Mouse (Mus musculus) ES-Bruce4 (cell line): ENCODE measurements around the gene Zscan5b. TPM values are rescaled to one million over a fixed set of nuclear protein-coding genes. Genes with fewer than 3 reads are reported as not detected.

Experiments used
- H3K27ac ChIP-seq: 2 replicates; pipeline ENCODE4 v1.5.1; 2012; ENCODE audit warnings: low read length, inconsistent platforms; ENCODE audit not compliant: insufficient read depth
- H3K27me3 ChIP-seq: 2 replicates; pipeline ENCODE4 v1.6.1; 2012; ENCODE audit warnings: mild to moderate bottlenecking, low read length, inconsistent platforms; ENCODE audit not compliant: control insufficient read depth, poor library complexity, insufficient read depth, severe bottlenecking
- H3K36me3 ChIP-seq: 2 replicates; pipeline ENCODE4 v1.6.1; 2012; ENCODE audit warnings: inconsistent platforms, mild to moderate bottlenecking, low read length, moderate library complexity; ENCODE audit not compliant: control insufficient read depth, poor library complexity, insufficient read depth, severe bottlenecking
- H3K4me1 ChIP-seq: one replicate; pipeline ENCODE4 v1.8.1; 2011; ENCODE audit warnings: low read length; ENCODE audit not compliant: control insufficient read depth, insufficient read depth
- H3K4me3 ChIP-seq: 2 replicates; pipeline ENCODE4 v1.5.1; 2011; ENCODE audit warnings: low read depth, mild to moderate bottlenecking, low read length
- H3K9ac ChIP-seq: 2 replicates; pipeline ENCODE4 v1.6.1; 2012; ENCODE audit warnings: low read depth, mild to moderate bottlenecking, inconsistent platforms; ENCODE audit not compliant: poor library complexity, severe bottlenecking
- H3K9me3 ChIP-seq: replicated peaks from 2 replicates; pipeline ENCODE4 v1.6.1; 2012; ENCODE audit warnings: mild to moderate bottlenecking, low read length, inconsistent platforms; ENCODE audit not compliant: control insufficient read depth, poor library complexity, insufficient read depth, severe bottlenecking
- CTCF ChIP-seq: IDR thresholded peaks from one replicate; pipeline ENCODE4 v1.8.1; 2011; ENCODE audit warnings: low read depth, low read length
- EP300 ChIP-seq: IDR thresholded peaks from 2 replicates; pipeline ENCODE4 v1.6.1; 2011; ENCODE audit warnings: low read depth, low read length; ENCODE audit not compliant: insufficient read depth
- POLR2A ChIP-seq: IDR thresholded peaks from one replicate; pipeline ENCODE4 v1.8.1; 2011; ENCODE audit warnings: low read length; ENCODE audit not compliant: insufficient read depth
- polyA plus RNA-seq: library from polyadenylated mRNA; stranded (reverse); fragments of >200 nt; gene quantifications from 2 replicates; pipeline ENCODE4 v1.2.4, GENCODE M21; 2011; ENCODE audit warnings: low read depth; ENCODE audit not compliant: missing spikeins, insufficient read depth, insufficient read length

Zscan5b gene
- polyA plus RNA-seq, 1 experiment: 0.40 TPM

DNA sequence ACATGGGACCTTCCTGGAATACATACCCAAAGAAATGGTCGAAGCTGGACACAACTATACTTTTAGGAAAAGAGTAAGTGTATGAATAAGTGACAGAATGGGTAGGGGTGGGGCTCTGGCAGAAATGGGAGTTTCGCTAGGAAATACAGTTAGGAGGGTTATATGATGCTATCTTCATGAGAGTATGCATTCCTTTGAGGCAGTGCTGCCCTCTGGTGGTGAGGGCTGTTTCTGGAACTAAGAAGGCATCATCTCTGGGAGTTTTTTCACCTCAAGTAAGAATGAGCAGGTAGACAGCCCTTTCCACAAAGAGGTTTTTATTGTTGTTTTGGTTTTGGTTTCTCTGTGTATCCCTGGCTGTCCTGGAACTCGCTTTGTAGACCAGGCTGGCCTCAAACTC, 30.7 kb upstream of the Zscan5b start:
- Histone ChIP-seq H3K9me3 (no peaks in the 10 kb centered on the region), H3K27ac (no peak overlapping the region), H3K36me3 (no peaks in the 10 kb centered on the region), H3K27me3 (no peaks in the 10 kb centered on the region), H3K4me1 (no peaks in the 10 kb centered on the region), H3K4me3 (no peak overlapping the region), H3K9ac (no peak overlapping the region)
- TF ChIP-seq CTCF: peak; percentile 26
- TF ChIP-seq POLR2A: no peak

DNA sequence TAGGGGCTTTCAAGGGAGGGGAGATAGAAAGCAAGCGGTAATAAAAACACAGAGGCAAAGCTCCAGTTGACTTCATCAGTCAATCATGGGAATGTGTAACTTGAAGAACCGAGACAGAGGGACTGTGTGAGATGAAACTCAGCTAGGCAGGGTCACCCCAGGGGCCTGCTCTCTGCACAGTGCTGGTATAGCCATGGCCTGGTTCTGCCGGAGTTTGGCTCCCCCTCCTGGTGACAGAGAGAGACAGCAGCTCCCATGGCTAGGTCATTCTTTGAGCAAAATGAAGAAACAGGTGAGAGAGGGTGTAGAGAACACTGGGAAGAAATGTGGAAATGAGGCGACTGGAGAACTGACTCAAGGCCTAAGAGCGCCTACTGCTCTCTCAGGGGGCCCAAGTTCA, 27.9 kb upstream of the Zscan5b start:
- Histone ChIP-seq H3K9ac (no peak overlapping the region), H3K36me3 (no peaks in the 10 kb centered on the region), H3K4me1 (no peaks in the 10 kb centered on the region), H3K27me3 (no peaks in the 10 kb centered on the region), H3K9me3 (no peaks in the 10 kb centered on the region), H3K27ac (no peak overlapping the region), H3K4me3 (no peak overlapping the region)
- TF ChIP-seq CTCF: peak; percentile 96
- TF ChIP-seq EP300: no peak

DNA sequence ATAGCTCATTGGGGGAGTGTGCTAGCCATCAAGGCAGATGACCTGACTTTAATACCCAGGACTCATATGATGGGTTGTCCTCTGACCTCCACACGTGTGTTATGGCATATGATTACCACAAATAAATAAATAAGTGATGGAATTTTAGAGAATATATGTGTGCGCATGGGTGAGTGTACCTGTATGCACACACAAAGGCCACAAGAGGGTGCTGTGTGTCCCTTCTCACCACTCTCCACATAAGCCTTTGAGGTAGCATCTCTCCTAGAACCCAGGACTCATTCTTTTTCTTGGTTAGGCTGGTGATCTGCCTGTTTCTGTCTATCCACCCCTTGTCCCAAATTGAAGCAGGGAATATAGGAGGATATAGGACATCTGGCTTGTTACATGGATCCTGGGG, 26.3 kb upstream of the Zscan5b start:
- Histone ChIP-seq H3K36me3 (no peaks in the 10 kb centered on the region), H3K4me3 (no peak overlapping the region), H3K4me1 (no peaks in the 10 kb centered on the region), H3K27ac (no peak overlapping the region), H3K27me3 (no peaks in the 10 kb centered on the region), H3K9ac (no peak overlapping the region), H3K9me3 (peaks cover under 1% of the 10 kb centered on the region; the same call in 1 of the 2 replicates)
- TF ChIP-seq CTCF (peak; percentile 62), EP300 (no peak)

DNA sequence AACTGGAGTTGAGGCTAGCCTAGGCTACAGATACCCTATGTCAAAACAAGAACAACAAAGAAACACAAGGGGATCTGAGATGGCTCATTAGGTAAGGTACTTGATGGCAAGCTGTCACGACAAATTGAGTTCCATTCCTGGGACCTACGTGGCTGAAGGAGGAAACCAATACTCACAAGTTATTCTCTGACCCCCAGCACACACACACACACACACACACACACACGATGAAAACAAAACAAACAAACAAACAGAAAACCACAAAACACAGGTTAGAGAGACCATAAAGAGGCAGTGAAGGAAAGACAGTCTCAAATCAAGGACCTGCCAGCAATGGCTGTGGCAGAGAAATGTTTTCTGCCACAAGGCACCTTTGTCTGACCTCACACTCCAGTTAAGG, 25.3 kb upstream of the Zscan5b start, which contains the start of gene Galp:
Gene Galp (plus strand): TSS at position 301 of the 400 bp plus-strand sequence.
- H3K9ac ChIP-seq: no peak within 1 kb of the TSS
- H3K27me3 ChIP-seq: no peaks in the 10 kb centered on the region
- H3K4me3 ChIP-seq: no peak within 1 kb of the TSS
- H3K9me3 ChIP-seq: peaks cover 5% of the 10 kb centered on the region; the same call in 1 of the 2 replicates
- no peaks in the 10 kb centered on the region for H3K4me1 ChIP-seq
- H3K27ac ChIP-seq: no peak within 1 kb of the TSS
- TF ChIP-seq POLR2A: no peak
- no peak for TF ChIP-seq CTCF
- no peak for TF ChIP-seq EP300
- no peaks in the 10 kb centered on the region for H3K36me3 ChIP-seq

DNA sequence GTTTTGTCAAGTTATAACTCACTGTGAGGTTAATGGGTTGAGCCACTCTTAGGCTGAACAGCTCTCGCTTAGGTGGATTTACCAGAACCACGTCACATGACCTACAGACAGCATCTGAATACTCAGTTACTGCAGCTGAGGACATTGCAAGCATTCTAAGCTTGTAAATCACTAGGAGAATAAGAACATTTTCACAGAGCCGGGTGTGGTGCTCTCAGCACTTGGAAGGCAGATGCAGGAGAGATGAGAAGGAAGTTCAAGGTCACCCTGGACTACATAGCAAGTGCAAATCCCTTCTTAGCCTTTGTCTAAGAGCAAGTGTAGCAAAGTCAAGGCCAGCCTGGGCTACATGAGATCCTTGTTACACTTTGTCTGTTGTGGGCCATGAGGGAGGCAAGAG, 17.9 kb upstream of the Zscan5b start:
- Histone ChIP-seq H3K27me3 (no peaks in the 10 kb centered on the region), H3K9me3 (peaks cover 5% of the 10 kb centered on the region; the same call in 1 of the 2 replicates), H3K36me3 (no peaks in the 10 kb centered on the region), H3K9ac (no peak overlapping the region), H3K27ac (no peak overlapping the region), H3K4me3 (no peak overlapping the region), H3K4me1 (no peaks in the 10 kb centered on the region)
- TF ChIP-seq POLR2A (no peak), EP300 (no peak), CTCF (no peak)

DNA sequence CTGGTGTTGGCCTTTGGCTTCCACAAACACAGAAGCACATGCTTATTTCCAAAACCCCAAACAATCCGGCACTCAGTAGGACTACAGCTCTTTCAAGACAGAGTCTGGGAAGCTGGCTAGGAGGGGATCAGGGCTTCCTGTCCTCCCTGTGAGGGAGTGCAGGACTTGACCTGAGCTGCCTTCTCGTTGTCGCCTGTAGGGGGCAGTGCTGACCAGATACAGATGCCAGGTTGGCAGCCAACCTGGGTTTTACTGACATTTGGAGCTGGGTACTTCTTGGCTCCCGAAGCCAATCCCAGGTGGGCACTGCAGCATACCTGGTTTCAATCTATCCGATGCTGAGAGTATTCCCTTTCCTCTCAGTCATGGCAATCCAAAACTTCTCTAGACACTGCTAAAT, 8.9 kb upstream of the Zscan5b start:
- Histone ChIP-seq H3K9me3 (peaks cover 9% of the 10 kb centered on the region; the same call in 1 of the 2 replicates), H3K36me3 (no peaks in the 10 kb centered on the region)
- TF ChIP-seq POLR2A (no peak), EP300 (no peak), CTCF (peak; percentile 94)

More for the DNA sequence above, 8.9 kb upstream of the Zscan5b start:
- no peak overlapping the region for H3K4me3 ChIP-seq
- H3K9ac ChIP-seq: no peak overlapping the region
- H3K27me3 ChIP-seq: no peaks in the 10 kb centered on the region
- H3K4me1 ChIP-seq: peaks cover 6% of the 10 kb centered on the region
- H3K27ac ChIP-seq: no peak overlapping the region
